Mouse (Mus musculus): Measurements from ENCODE around the gene Gsg1l. TPM values are rescaled to one million over a fixed set of nuclear protein-coding genes. Genes with fewer than 3 reads are reported as not detected.

Gsg1l gene
- total RNA-seq, 2 experiments from 2014 or later = 0.34 to 0.47 TPM

DNA sequence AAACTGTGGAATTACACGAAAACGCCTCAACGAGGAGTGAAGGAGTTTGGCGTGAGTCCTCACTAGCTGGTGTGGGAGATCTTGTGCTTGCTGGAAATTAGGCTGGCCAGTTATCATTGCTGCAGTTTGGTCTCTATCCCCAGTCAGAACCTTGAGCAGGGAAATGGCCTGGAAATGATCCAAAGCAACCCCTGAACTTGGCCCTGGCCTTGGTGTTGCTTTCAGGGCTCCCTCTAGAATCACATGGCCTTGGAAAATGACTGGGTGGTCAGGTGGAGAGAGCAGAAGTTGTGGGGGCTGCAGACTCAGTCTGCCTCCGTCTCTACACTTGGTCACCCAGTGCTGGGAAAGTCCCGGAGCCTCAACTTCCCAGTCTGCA, 210.0 kb downstream of the Gsg1l start:
- no peak for DNase-seq (ENCODE audit: low spot score in 2 of 2)

DNA sequence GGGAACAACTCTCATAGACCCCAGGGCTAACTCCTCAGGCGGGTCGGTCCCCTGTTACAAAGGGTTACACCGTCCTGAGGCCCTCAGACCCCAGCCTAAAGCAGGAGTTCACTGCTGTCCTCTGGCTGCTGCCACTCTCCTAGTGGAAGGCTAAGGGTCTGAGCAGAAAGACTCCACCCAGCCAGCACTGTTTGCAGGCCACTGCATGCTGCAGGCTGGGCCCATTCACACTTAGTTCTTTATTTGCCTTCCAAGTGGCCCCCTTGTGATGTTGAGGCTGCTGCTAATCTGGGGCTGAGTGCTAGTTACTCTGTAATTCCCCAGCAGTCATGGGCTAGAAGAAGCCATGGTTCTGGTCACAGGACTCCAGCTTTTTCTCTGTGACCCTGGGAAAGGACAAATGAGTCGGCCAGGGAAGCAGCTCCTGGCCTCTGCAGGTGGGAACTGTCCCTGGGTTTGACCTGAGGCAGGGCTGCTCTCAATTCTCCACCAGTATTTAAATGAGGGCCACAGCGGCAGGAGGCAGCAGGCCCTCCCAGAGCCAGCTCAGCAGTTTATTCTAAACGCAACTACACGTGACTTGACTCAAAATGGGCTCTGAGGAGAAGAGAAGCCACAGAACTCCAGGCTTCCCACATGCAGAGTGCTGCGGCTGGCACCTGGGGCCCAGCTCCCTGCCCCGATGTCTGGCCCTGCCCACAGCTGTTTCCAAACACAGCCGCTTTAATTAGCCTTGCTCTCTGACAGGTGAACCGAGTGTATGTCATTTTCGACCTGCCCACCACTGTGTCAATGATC, 210.6 kb downstream of the Gsg1l start:
- DNase-seq (ENCODE audit: low spot score in 2 of 2) = no peak

DNA sequence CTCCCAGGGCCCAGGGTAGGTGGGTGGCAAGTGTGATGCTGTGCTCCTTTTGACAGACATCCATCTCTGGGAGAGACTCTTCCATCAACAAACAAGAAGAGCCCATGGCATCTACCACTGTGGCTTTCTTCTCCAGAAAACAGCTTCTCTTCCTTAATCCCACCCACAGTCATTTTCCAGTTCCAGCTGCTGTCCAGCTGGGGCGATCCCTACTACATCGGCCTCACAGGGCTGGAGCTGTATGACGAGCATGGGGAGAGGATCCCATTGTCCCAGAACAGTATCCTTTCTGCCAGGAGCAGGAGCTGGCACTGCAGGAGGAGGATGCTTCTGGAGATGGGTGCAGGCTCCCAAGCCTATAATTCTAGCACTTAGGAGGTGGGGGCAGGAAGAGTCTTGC, 213.6 kb downstream of the Gsg1l start:
- no peak for DNase-seq (ENCODE audit: low spot score in 2 of 2)

DNA sequence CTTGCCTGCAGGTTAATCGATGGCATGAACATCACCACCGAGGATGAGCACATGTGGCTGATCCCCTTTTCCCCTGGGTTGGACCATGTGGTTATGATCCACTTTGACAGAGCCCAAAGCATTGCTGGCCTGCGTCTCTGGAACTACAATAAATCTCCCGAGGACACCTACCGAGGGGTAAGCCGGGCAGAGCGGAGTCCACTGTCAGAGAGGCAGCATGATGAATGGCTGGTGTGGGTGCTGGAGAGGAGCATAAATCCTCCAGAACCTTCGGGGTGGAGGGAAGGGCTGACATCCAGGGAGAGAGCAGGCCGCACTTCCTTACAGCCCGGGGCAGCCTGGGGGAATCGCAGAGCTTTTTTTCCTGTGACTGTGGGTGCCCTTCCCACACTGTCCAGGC, 217.0 kb downstream of the Gsg1l start:
- no peak for DNase-seq (ENCODE audit: low spot score in 2 of 2)

DNA sequence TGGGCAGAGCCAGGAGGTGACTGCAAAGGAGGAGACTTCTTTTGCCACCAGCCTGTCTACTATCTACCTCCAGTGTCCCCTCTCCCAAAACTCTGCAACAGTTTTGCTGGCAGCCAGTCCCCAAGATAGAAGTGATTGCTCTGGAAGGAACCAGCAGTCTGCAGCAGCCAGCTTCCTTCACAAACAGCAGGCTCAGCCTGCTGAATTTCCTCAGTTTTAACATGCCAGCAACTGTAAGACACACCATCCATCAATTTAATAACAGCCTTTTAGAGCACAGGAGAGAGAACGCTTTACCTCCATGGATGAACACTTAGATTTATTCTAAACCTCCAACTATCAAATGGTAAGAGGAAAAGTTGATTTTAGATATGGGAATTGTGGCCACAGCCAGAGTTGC, 218.2 kb downstream of the Gsg1l start:
- DNase-seq (ENCODE audit: low spot score in 2 of 2) = no peak

DNA sequence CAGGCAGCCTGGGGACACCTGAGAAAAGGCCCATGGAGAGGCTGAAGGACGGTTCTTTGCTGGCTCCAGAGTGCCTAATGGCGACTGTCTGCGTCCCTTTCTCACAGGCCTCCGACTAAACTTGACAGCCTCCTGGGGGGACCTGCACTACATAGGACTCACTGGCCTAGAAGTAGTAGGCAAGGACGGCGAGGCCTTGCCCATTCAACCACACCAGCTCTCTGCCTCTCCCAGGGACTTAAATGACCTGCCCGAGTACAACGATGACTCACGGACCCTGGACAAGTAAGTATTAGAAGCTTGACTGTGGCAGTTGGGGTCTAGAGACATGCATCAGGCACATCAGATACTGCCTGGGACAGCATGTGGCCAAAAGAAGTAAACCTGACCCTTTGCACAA, 221.8 kb downstream of the Gsg1l start:
- no peak for DNase-seq (ENCODE audit: low spot score in 2 of 2)

DNA sequence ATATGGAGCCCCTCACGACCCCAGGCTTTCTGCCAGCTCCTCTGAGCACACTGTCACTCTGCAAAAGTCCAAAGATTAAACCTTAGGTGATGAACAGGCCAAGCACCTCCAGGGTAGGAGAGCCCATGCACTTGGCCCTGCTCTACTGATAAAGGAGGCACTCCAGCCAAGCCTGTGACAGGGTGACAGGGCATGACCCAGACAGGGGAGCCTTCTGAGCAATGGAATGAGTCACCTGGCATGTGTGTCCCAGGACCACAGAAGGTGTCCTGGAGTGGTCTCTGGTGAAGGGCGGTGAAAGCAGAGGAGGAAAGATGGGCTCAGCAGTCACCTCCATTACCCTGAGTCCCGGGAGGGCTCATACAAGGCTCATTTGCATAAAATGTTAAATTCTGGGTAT, 222.6 kb downstream of the Gsg1l start:
- no peak for DNase-seq (ENCODE audit: low spot score in 2 of 2)

DNA sequence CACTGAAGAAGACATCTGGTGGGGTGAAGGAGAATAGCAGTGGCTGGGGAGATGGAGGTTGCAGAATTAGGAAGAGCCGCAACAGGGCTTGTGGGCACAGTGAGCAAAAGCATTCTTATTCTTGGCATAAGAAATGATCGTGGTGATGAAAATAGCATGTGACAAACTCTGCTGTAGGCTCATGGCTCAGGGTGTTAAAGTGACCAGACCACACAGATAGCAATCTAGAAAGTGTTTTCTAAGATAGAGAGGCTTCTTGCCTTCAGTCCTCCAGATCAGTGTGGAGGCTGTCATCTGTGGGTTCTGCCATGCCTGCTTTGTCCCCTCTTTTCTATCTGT, 234.7 kb downstream of the Gsg1l start:
- DNase-seq (ENCODE audit: low spot score in 2 of 2) = no peak

DNA sequence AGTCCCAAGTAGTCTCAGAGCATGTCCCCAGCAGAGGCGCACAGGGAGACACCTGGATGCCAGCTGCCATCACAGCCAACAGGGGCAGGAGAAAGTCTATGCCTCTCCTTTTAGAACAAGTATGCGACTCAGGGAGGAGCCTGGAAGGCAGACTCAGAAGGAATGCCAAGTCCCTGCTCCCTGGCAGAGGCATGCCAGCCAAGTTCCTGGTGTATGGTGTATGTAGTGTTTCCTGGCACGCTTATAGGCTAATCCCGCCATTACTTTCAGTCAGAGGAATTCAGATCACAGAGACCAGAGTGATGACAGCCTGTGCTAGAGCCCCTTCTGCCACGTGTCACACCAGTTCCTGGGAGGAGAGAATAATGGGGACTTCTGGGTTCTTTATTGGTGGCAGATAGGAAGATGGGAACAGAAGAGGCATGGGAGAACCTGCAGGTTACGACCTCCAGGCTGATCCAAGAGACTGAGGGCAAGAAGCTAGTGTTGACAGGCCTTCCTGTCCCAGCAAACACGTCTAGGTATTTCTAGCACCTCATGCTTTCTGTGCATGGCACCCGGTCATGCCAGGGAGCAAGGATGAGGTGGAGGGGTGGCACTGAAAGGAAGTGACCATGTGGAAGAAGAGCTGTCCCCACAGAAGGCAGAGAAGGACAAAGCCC, 235.2 kb downstream of the Gsg1l start:
- DNase-seq (ENCODE audit: low spot score in 2 of 2) = no peak

DNA sequence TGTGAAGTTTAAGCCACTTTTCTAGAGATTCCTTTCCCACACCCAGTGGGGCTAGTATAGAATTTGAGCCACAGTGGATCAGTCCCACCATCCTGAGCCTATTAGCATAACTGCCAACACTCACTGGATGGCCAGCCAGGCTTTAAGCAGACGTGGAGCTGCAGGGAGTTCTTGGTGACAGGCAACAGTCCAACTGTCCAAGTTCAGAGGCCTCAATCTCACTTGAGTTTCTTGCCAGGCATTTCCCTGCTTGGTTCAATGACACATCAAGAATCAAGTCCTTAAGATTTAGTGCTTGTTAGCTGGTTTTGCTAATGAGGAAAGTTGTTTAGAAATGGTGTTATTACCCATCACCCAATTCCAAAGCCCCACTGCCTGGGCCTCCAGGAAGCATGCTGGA, 236.6 kb downstream of the Gsg1l start:
- DNase-seq (ENCODE audit: low spot score in 2 of 2) = no peak

DNA sequence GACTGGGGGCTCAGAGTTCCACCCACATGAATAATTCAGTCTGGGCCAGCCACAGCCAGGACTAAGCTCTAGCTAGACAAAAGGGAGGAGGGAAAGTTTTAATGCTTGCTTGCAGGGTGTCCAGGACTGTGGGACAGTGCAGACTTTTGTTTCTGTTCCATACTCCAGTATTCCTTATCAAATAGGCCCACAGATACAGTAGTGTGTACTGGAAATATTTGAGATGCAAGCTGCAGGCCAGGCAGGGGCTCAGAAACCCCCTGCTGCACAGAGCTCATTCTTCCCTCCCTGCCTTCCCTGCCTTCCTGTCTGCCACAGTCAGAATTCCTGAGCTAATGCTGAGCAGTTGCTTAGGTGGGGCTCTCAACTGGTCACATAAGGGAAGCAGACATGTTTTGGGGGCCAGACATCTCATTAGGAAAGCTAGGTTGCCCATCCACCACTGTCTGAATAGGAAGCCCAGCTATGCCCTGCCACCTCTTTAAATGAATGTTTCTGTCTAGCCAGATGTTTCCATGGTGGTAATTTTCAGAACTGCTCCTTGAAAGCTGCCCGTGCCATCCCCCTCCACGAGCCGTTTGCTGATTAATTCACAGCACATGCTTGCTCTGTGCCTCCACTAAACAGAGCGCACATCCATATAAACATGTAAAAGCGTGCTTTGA, 244.0 kb downstream of the Gsg1l start:
- DNase-seq (ENCODE audit: low spot score in 2 of 2) = no peak

DNA sequence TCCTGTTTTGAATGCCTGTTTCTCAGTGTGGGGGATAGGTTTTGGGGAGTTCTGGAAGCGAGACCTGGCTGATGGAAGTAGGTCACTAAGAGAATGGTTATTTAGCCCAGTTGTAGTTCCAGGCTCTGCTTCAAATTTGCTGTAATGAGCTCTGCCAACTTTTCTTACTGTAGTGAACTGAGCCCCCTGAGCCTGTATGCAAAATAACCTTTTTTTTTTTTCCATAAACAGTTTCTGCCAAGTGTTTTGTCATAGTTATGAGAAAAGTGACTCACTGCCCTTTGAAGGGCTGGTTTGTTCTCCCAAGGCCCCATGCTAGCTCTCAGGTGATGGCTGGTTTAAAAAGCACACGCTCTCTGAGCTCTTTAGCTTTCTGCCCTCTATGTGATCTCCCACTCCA, 248.7 kb downstream of the Gsg1l start:
- DNase-seq (ENCODE audit: low spot score in 2 of 2) = no peak

DNA sequence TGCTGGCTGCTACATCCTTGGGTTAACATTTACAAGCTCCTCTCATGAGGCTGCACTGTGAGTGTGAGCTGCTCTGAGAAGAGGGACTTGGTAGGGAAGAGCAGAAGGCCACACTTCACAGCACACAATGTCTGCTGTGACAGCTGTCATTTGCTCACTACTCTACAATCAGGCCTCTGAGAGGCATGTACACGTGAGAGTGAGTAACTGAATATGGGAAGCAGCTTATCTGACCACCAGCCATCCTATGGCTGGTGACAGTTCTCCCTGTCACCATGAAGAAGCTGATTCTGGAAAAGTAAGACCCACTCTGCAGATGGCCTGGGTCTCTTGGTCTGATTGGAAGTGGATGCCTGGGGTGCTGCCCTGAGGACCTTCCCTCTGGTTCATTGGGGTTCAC, 249.4 kb downstream of the Gsg1l start:
- no peak for DNase-seq (ENCODE audit: low spot score in 2 of 2)

DNA sequence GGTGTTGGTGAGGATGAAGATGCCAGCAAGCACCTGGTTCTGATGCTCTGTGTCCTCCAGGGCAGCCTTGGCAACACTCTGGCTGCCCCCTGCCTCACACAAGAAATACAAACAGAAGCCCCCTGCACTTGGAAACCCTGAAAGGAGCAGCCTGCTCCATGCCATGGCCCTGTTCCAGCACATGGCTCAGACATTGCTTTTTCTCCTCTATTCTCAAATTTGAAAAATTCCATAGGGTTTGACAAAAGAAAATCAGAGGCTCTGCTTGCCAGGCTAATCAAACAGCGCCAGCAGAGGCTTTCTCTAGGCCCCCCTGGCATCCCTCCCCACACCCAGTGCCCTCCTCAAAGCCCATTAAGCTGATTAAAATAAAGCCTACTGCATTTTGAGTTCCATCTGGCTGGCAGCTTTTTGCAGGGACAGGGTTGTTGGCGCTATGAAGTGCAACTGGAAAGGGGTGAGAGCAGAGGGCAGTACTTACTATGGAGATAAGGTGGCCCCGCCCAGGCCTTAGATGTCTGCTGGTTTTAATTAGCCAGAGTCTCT, 253.0 kb downstream of the Gsg1l start:
- no peak for DNase-seq (ENCODE audit: low spot score in 2 of 2)

DNA sequence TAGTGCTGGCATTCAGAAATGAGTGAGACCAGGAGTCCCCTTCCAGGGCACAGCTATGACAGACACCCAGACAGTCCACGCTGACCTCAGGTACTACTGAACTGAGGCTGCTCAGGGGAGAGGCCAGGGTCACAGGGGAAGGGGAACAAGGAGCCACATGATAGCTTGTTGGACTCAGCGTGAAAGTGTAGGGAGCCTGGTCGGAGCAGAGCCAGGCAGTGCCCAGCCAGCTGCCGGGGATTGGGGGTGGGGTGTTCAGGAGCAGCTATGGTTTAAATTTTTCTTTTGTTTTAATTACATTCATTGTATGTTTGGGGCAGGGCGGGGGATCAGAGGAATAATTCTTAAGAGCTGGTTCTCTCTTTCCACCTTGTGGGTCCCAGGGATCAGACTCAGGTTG, 253.7 kb downstream of the Gsg1l start:
- no peak for DNase-seq (ENCODE audit: low spot score in 2 of 2)

Other genes starting within 250 kb of the Gsg1l start
- gene Xpo6, start 118.1 kb upstream of the Gsg1l start, total RNA-seq (2021) = 10 to 100 TPM; 53.7 to 58.6 TPM
- 10 to 100 TPM; 38.4 to 43.0 TPM for gene Sbk1, start 190.2 kb upstream of the Gsg1l start, total RNA-seq (2021)